Mouse (Mus musculus) heart, embryonic 14.5 days (tissue): Measurements from ENCODE around the gene Cdh13. TPM values are rescaled to one million over a fixed set of nuclear protein-coding genes. Genes with fewer than 3 reads are reported as not detected.

Experiments
- ATAC-seq: fragments of 200-750 bp; cut with Nextera tagmentation; 2 replicates; pipeline ENCODE4 v1.8.0; 2017; ENCODE audit warnings: low read depth, moderate TSS enrichment; ENCODE audit not compliant: insufficient number of reproducible peaks, insufficient read depth, low FRiP score
- H3K27ac ChIP-seq, 2 experiments: fragments of 200-500 bp in 1 of 2; fragments of 300-500 bp in 1 of 2; sonication (generic) in 1 of 2; replicated peaks in 1 of 2; 2 replicates each; pipeline ENCODE4 v1.5.1; 2012 to 2014; ENCODE audit warnings: low read depth in 2 of 2, low read length in 2 of 2, control low read depth in 1 of 2, mild to moderate bottlenecking in 1 of 2, mixed read lengths in 1 of 2; ENCODE audit not compliant: control insufficient read depth in 1 of 2, insufficient read depth in 1 of 2
- H3K27me3 ChIP-seq: fragments of 300-500 bp; sonication (generic); 2 replicates; pipeline ENCODE4 v1.6.1; 2014; ENCODE audit warnings: mild to moderate bottlenecking, low read length, control low read depth; ENCODE audit not compliant: control insufficient read depth, insufficient read depth
- H3K36me3 ChIP-seq: fragments of 300-500 bp; sonication (generic); 2 replicates; pipeline ENCODE4 v1.6.1; 2014; ENCODE audit warnings: mild to moderate bottlenecking, control low read depth, low read length, mixed read lengths; ENCODE audit not compliant: control insufficient read depth, insufficient read depth
- H3K4me1 ChIP-seq, 2 experiments: fragments of 200-500 bp in 1 of 2; fragments of 300-500 bp in 1 of 2; sonication (generic) in 1 of 2; 2 replicates each; pipeline ENCODE4 v1.6.1; 2012 to 2014; ENCODE audit warnings: low read length in 2 of 2, control low read depth in 1 of 2, mixed read lengths in 1 of 2; ENCODE audit not compliant: control insufficient read depth in 2 of 2, insufficient read depth in 2 of 2
- H3K4me2 ChIP-seq: fragments of 300-500 bp; sonication (generic); 2 replicates; pipeline ENCODE4 v1.6.1; 2014; ENCODE audit warnings: mild to moderate bottlenecking, low read length
- H3K4me3 ChIP-seq, 2 experiments: fragments of 200-500 bp in 1 of 2; fragments of 300-500 bp in 1 of 2; sonication (generic) in 1 of 2; 2 replicates each; pipeline ENCODE4 v1.5.1; 2012 to 2014; ENCODE audit warnings: low read length in 2 of 2, mild to moderate bottlenecking in 2 of 2, control low read depth in 1 of 2, low read depth in 1 of 2, moderate library complexity in 1 of 2; ENCODE audit not compliant: control insufficient read depth in 1 of 2, insufficient read depth in 1 of 2
- H3K9ac ChIP-seq: fragments of 300-500 bp; sonication (generic); 2 replicates; pipeline ENCODE4 v1.6.1; 2014; ENCODE audit warnings: mild to moderate bottlenecking, low read length
- H3K9me3 ChIP-seq: fragments of 300-500 bp; sonication (generic); 2 replicates; pipeline ENCODE4 v1.6.1; 2016; ENCODE audit warnings: low read length, control low read depth; ENCODE audit not compliant: control insufficient read depth
- WGBS: fragments of 180-500 bp; shearing (Covaris S2); extraction: QIAGEN DNeasy Blood & Tissue Kit; methylation state at CpG from one replicate; pipeline ENCODE4 v1.1.7; 2014; 5-methylcytosine and 5-hydroxymethylcytosine counted together
- polyA plus RNA-seq: library from polyadenylated mRNA; unstranded; fragments of >200 nt; fragmentation: Nextera tagmentation; extraction: Ambion mirVana; gene quantifications from 2 replicates; pipeline ENCODE4 v1.2.1, GENCODE M21; 2014

Gene Cdh13
- polyA plus RNA-seq, 1 experiment from 2014 or later, result 94.9 TPM

- no peaks in the 10 kb centered on the region for H3K4me1 ChIP-seq
- H3K9me3 ChIP-seq, result 0 out of 2 replicates have a peak, but pooled peaks cover 5% of the 10 kb centered on the region
- H3K4me2 ChIP-seq, result no peak overlapping the region
- WGBS, result 89% methylated on average over 3 of the region's 3 CpGs
- no peaks in the 10 kb centered on the region for H3K27me3 ChIP-seq
- ATAC-seq, result no peak
- no peak overlapping the region for H3K4me3 ChIP-seq
- H3K27ac ChIP-seq, result no peak overlapping the region
- H3K9ac ChIP-seq, result no peak overlapping the region
- H3K36me3 ChIP-seq, result no peaks in the 10 kb centered on the region
These were observed 121.3 kb downstream of the Cdh13 start for GRCm38 (mm10) chr8:118404836-118405235.

- no peak for ATAC-seq
- Histone ChIP-seq H3K27me3 (no peaks in the 10 kb centered on the region), H3K9me3 (0 out of 2 replicates have a peak, but pooled peaks cover 8% of the 10 kb centered on the region), H3K4me1 (no peaks in the 10 kb centered on the region), H3K4me3 (no peak overlapping the region), H3K9ac (no peak overlapping the region), H3K27ac (no peak overlapping the region), H3K36me3 (no peaks in the 10 kb centered on the region), H3K4me2 (no peak overlapping the region)
- 63% methylated on average over 6 of the region's 6 CpGs for WGBS
These were observed 123.8 kb downstream of the Cdh13 start for GRCm38 (mm10) chr8:118407322-118407721.

- Histone ChIP-seq H3K4me2 (no peak overlapping the region), H3K27ac (no peak overlapping the region), H3K4me3 (no peak overlapping the region), H3K27me3 (no peaks in the 10 kb centered on the region), H3K9ac (no peak overlapping the region), H3K9me3 (peaks cover 7% of the 10 kb centered on the region; the same call in 1 of the 2 replicates), H3K36me3 (no peaks in the 10 kb centered on the region), H3K4me1 (no peaks in the 10 kb centered on the region)
- no peak for ATAC-seq
- WGBS, result 87% methylated on average over 3 of the region's 3 CpGs
These were observed 125.9 kb downstream of the Cdh13 start for GRCm38 (mm10) chr8:118409396-118409795.

- Histone ChIP-seq H3K36me3 (no peaks in the 10 kb centered on the region), H3K4me2 (no peak overlapping the region), H3K9ac (no peak overlapping the region), H3K4me3 (no peak overlapping the region), H3K9me3 (peaks cover 7% of the 10 kb centered on the region; the same call in 1 of the 2 replicates), H3K27me3 (no peaks in the 10 kb centered on the region), H3K4me1 (no peaks in the 10 kb centered on the region), H3K27ac (no peak overlapping the region)
- 82% methylated on average over 4 of the region's 4 CpGs for WGBS
- no peak for ATAC-seq
These were observed 126.9 kb downstream of the Cdh13 start for GRCm38 (mm10) chr8:118410341-118410970.

- no peaks in the 10 kb centered on the region for H3K4me1 ChIP-seq
- ATAC-seq, result no peak
- H3K36me3 ChIP-seq, result no peaks in the 10 kb centered on the region
- H3K4me2 ChIP-seq, result no peak overlapping the region
- H3K9me3 ChIP-seq, result peaks cover 7% of the 10 kb centered on the region; the same call in 1 of the 2 replicates
- WGBS, result 87% methylated on average over 7 of the region's 7 CpGs
- no peaks in the 10 kb centered on the region for H3K27me3 ChIP-seq
- H3K4me3 ChIP-seq, result no peak overlapping the region
- no peak overlapping the region for H3K9ac ChIP-seq
- no peak overlapping the region for H3K27ac ChIP-seq
These were observed 132.1 kb downstream of the Cdh13 start for GRCm38 (mm10) chr8:118415672-118416071.

- Histone ChIP-seq H3K9ac (no peak overlapping the region), H3K9me3 (peaks cover 4% of the 10 kb centered on the region; the same call in 1 of the 2 replicates), H3K27ac (no peak overlapping the region), H3K36me3 (no peaks in the 10 kb centered on the region), H3K4me2 (no peak overlapping the region), H3K27me3 (no peaks in the 10 kb centered on the region), H3K4me1 (no peaks in the 10 kb centered on the region), H3K4me3 (no peak overlapping the region)
- no peak for ATAC-seq
- 89% methylated on average over 4 of the region's 4 CpGs for WGBS
These were observed 133.3 kb downstream of the Cdh13 start for GRCm38 (mm10) chr8:118416811-118417355.

- Histone ChIP-seq H3K27me3 (no peaks in the 10 kb centered on the region), H3K4me1 (peaks cover 5 to 6% of the 10 kb centered on the region in 2 experiments), H3K9ac (no peak overlapping the region), H3K27ac (no peak overlapping the region), H3K36me3 (no peaks in the 10 kb centered on the region), H3K9me3 (no peaks in the 10 kb centered on the region), H3K4me2 (no peak overlapping the region), H3K4me3 (no peak overlapping the region)
- peak; percentile 47; the same call in 1 of the 2 replicates for ATAC-seq
- 56% methylated on average over 10 of the region's 10 CpGs for WGBS
These were observed 139.1 kb downstream of the Cdh13 start for GRCm38 (mm10) chr8:118422624-118423023.
